Mouse (Mus musculus) adrenal gland, postnatal 0 days (tissue): ENCODE results near the gene Akap11. TPM values are rescaled to one million over a fixed set of nuclear protein-coding genes. Genes with fewer than 3 reads are reported as not detected.

Experiments
- polyA plus RNA-seq: library from polyadenylated mRNA; unstranded; fragments of >200 nt; fragmentation: Nextera tagmentation; extraction: Ambion mirVana; gene quantifications from 2 replicates; pipeline ENCODE4 v1.2.1, GENCODE M21; 2015

The Akap11 gene
- polyA plus RNA-seq, result 9.5 and 12.6 TPM in 2 replicates

DNA sequence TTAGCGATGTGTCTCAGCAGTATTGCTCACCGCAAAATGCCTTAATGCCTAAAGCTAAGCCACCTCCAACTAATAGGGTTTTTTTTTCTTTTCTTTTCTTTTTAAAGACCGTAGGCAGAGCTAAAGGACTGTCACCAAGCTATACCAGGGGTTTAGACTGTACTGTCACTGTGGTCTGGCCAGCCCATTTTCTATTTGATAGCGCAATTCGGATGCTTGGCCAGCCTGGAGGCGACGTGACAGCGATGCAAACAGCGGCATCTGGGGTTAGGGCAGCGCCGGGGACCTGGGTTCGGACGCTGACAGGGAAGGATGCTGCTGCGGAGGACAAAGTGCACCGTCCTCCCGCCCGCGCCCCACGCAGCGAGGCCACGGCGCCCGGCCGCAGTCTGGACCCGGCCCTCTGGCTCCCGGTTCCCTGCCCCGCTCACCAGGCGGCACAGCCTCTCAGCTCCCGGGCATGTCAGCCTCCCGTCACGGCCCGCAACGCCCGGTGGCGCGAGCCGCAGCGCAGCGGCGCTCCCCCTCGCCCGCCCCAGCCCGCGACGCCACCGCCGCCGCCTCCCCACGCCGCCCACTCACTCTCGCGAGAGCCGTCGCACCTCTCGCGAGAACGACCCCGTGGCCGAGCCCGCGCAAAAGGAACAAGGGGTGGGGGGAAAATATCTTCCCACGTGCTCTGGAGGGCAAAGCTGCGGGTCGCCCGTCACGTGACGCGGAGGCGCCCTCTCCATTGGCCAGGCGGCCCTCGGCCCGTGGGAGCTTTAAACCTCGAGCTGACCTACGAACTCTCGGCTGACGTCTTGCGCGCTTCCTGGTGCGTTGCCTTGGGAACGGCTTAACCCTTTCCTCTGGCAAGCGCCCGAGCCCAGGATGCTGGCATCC, at the start of gene Akap11:
TSS of gene Akap11 (minus strand) at position 528 of the 885 bp plus-strand sequence.

Other genes starting within 250 kb of the Akap11 start
- gene Tnfsf11, start 228.8 kb downstream of the Akap11 start, polyA plus RNA-seq, result 0.14 and 0.20 TPM in 2 replicates
- gene Dgkh, start 196.0 kb upstream of the Akap11 start, polyA plus RNA-seq, result 1.7 and 2.7 TPM in 2 replicates